Mouse (Mus musculus) spleen, adult 2 months (tissue): ENCODE measurements at regions not wholly inside any gene's neighbourhood (a gene's known extent, or its start where the extent isn't known, plus 50 kb on each side); places are given as distances from the start of the nearest gene placed in this dataset.

Experiments used
- CTCF ChIP-seq: fragments of 200-500 bp; IDR thresholded peaks from 2 replicates; pipeline ENCODE4 v1.5.1; 2011; ENCODE audit warnings: mild to moderate bottlenecking, inconsistent platforms; ENCODE audit not compliant: insufficient read depth, insufficient read length, insufficient replicate concordance; ENCODE audit errors: extremely low read depth
- POLR2A ChIP-seq: fragments of 200-500 bp; IDR thresholded peaks from 2 replicates; pipeline ENCODE4 v1.6.1; 2011; ENCODE audit warnings: low read depth, low read length, inconsistent platforms

GRCm38 (mm10) chr11:21016133-21016746 is 74.9 kb upstream of the Peli1 start:
- TF ChIP-seq CTCF: no peak
- TF ChIP-seq POLR2A: no peak
